Mouse (Mus musculus) liver, embryonic 14.5 days (tissue): ENCODE data around the gene Olfr907. TPM values are rescaled to one million over a fixed set of nuclear protein-coding genes. Genes with fewer than 3 reads are reported as not detected.

ENCODE experiments used
- ATAC-seq: fragments of 200-750 bp; cut with Nextera tagmentation; 2 replicates; pipeline ENCODE4 v1.8.0; 2017; ENCODE audit warnings: moderate number of reproducible peaks, mild to moderate bottlenecking, moderate library complexity; ENCODE audit not compliant: insufficient read depth
- DNase-seq, 3 experiments: peaks; one replicate each; pipeline ENCODE4 v3.0.0-alpha.2; 2012 to 2013; ENCODE audit warnings: low read depth in 3 of 3, low spot score in 3 of 3
- H3K27ac ChIP-seq: fragments of 300-500 bp; sonication (generic); 2 replicates; pipeline ENCODE4 v1.5.1; 2014; ENCODE audit warnings: moderate library complexity, mild to moderate bottlenecking, control low read depth, inconsistent platforms
- H3K27me3 ChIP-seq: fragments of 300-500 bp; sonication (generic); 2 replicates; pipeline ENCODE4 v1.6.1; 2014; ENCODE audit warnings: mild to moderate bottlenecking, low read length, moderate library complexity; ENCODE audit not compliant: control insufficient read depth, insufficient read depth
- H3K36me3 ChIP-seq: fragments of 300-500 bp; sonication (generic); replicated peaks from 2 replicates; pipeline ENCODE4 v1.6.1; 2014; ENCODE audit warnings: low read depth; ENCODE audit not compliant: control insufficient read depth, insufficient read depth
- H3K4me1 ChIP-seq, 2 experiments: fragments of 200-500 bp in 1 of 2; fragments of 300-500 bp in 1 of 2; sonication (generic) in 1 of 2; replicated peaks; 2 replicates each; pipeline ENCODE4 v1.6.1; 2012 to 2014; ENCODE audit warnings: antibody characterized with exemption in 1 of 2, inconsistent platforms in 1 of 2, low read length in 1 of 2; ENCODE audit not compliant: control insufficient read depth in 2 of 2, insufficient read depth in 2 of 2
- H3K4me2 ChIP-seq: fragments of 300-500 bp; sonication (generic); 2 replicates; pipeline ENCODE4 v1.6.1; 2014; ENCODE audit warnings: low read depth, mild to moderate bottlenecking, control low read depth, moderate library complexity
- H3K4me3 ChIP-seq, 2 experiments: fragments of 200-500 bp in 1 of 2; fragments of 300-500 bp in 1 of 2; sonication (generic) in 1 of 2; 2 replicates each; pipeline ENCODE4 v1.5.1; 2012 to 2014; ENCODE audit warnings: low read depth in 2 of 2, low read length in 2 of 2, mild to moderate bottlenecking in 2 of 2, control low read depth in 1 of 2, inconsistent platforms in 1 of 2, moderate library complexity in 1 of 2; ENCODE audit not compliant: insufficient read depth in 1 of 2
- H3K9ac ChIP-seq: fragments of 300-500 bp; sonication (generic); replicated peaks from 2 replicates; pipeline ENCODE4 v1.6.1; 2014; ENCODE audit warnings: mild to moderate bottlenecking, control low read depth, moderate library complexity
- H3K9me3 ChIP-seq: fragments of 300-500 bp; sonication (generic); 2 replicates; pipeline ENCODE4 v1.6.1; 2016; ENCODE audit warnings: low read length, mixed read lengths; ENCODE audit not compliant: control insufficient read depth
- CTCF ChIP-seq: IDR thresholded peaks from 2 replicates; pipeline ENCODE4 v1.5.1; 2016; ENCODE audit warnings: antibody characterized with exemption, low read depth, control low read depth
- EP300 ChIP-seq: IDR thresholded peaks from 2 replicates; pipeline ENCODE4 v1.6.1; 2016; ENCODE audit warnings: antibody characterized with exemption, low read depth
- WGBS: fragments of 180-500 bp; shearing (Covaris S2); extraction: QIAGEN DNeasy Blood & Tissue Kit; methylation state at CpG from one replicate; pipeline ENCODE4 v1.1.7; 2014; ENCODE audit not compliant: insufficient replicate concordance; 5-methylcytosine and 5-hydroxymethylcytosine counted together
- polyA plus RNA-seq, 2 experiments: library from polyadenylated mRNA; depleted of rRNA in 1 of 2; stranded (reverse) in 1 of 2; unstranded in 1 of 2; fragments of >200 nt; fragmentation: Nextera tagmentation in 1 of 2; extraction: Ambion mirVana in 1 of 2; gene quantifications; 2 replicates each; pipeline versions ENCODE4 v1.2.1 to v1.2.3; 2012 to 2014

The Olfr907 gene
- polyA plus RNA-seq (2012; rRNA removed) (not detected in 2 replicates), polyA plus RNA-seq (2014; fragmentation: Nextera tagmentation; extraction: Ambion mirVana) (not detected in 2 replicates)

DNA sequence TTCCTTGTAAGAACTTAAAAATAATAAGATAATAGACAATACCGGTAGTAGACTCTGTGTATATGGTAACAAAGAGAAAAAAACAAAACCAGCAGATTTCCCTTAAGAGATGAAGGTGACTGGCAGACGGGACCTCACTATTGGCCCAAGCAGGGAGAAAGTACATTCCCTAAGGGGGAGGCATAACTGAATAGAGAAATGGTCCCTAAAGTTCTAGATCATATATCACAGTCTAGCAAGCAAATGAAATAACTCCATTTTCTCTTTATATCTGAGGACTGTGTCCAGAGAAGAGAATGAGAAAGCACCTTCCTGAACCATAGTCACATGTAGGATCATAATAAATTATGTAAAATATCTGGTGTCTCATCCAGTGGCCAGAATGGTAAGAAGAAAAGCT lies at the start of gene Olfr907:
Olfr907 (plus strand) TSS at position 301 of the 400 bp plus-strand sequence.
- H3K9me3 ChIP-seq: no peaks in the 10 kb centered on the region
- DNase-seq: no peak
- no peak within 1 kb of the TSS for H3K9ac ChIP-seq
- no peak within 1 kb of the TSS for H3K27ac ChIP-seq
- 60% methylated on average over 2 of the region's 2 CpGs for WGBS
- TF ChIP-seq EP300 (no peak), CTCF (no peak)
- H3K4me3 ChIP-seq: no peak within 1 kb of the TSS
- no peaks in the 10 kb centered on the region for H3K4me1 ChIP-seq
- no peaks in the 10 kb centered on the region for H3K27me3 ChIP-seq
- ATAC-seq: no peak
- no peaks in the 10 kb centered on the region for H3K36me3 ChIP-seq
- no peak within 1 kb of the TSS for H3K4me2 ChIP-seq

DNA sequence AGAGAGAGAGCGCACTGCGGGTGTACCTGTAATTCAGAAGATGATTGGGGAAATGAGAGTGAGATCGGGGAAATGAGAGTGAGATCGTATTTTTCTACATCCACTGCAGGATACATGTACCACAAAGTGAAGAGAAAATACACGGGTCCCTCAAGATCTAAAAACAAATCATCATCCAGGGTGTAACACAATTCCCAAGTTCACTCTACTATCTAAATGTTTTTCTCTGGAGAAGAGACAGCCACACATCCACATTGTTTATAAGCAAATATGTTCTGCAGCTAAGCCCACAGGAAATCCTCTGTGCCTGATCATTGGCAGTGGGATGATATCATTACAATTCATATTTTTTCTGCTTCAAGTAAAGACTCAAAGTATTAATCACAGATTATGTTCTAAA lies 48.2 kb upstream of the Olfr907 start, which contains the start of gene Olfr902:
Olfr902 (plus strand) TSS at position 301 of the 400 bp plus-strand sequence.
- H3K9ac ChIP-seq: no peak within 1 kb of the TSS
- no peak for TF ChIP-seq CTCF
- no peak for TF ChIP-seq EP300
- H3K4me2 ChIP-seq: no peak within 1 kb of the TSS
- no peaks in the 10 kb centered on the region for H3K9me3 ChIP-seq
- no peak within 1 kb of the TSS for H3K27ac ChIP-seq
- no peak for DNase-seq
- no peaks in the 10 kb centered on the region for H3K36me3 ChIP-seq
- no peak within 1 kb of the TSS for H3K4me3 ChIP-seq
- H3K27me3 ChIP-seq: no peaks in the 10 kb centered on the region
- WGBS: 70% methylated on average over 5 of the region's 5 CpGs
- no peak for ATAC-seq
- no peaks in the 10 kb centered on the region for H3K4me1 ChIP-seq

DNA sequence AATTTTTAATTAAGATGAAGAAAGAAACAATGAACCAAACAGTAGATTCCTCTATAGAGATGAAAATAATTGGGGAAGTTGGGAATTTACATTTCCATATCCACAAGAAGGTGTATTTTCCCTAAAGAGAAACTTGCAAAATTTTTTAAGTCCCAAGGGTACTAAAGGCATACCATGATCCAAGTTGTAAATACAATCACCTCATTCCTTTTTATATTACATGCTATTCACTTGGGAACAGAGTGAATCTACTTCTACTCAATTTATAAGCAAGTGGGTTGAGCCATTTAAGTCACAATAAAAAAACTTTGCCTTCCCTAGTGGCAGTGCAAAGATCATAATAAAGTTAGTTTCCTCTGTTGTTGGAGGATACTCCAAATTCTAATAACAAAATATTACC lies 32.8 kb upstream of the Olfr907 start, which contains the start of gene Olfr904:
Olfr904 (plus strand) TSS at position 301 of the 400 bp plus-strand sequence.
- Histone ChIP-seq H3K36me3 (no peaks in the 10 kb centered on the region), H3K9me3 (no peaks in the 10 kb centered on the region), H3K4me2 (no peak within 1 kb of the TSS), H3K4me1 (no peaks in the 10 kb centered on the region), H3K9ac (no peak within 1 kb of the TSS), H3K27me3 (no peaks in the 10 kb centered on the region), H3K27ac (no peak within 1 kb of the TSS), H3K4me3 (no peak within 1 kb of the TSS)
- TF ChIP-seq EP300: no peak
- no peak for TF ChIP-seq CTCF
- ATAC-seq: no peak
- no peak for DNase-seq

DNA sequence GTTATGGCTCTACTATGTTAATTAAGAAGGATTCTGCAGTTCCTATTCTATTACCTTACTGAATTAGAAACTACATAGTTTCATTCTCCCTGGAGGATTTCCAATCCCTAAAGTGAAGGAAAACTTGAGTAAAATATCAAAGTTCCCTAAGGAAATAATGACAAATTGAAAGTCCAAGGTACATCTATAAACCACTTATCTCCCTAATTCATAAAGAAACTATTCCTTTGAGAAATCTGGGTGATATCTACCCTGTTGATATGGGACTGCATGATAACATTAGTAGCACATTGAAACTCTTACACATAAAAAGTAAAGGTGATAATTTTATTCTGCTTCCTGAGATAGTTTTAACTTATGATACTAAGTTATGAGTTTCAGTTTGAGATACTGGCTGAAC lies 24.8 kb upstream of the Olfr907 start, which contains the start of gene Olfr905:
Olfr905 (plus strand) TSS at position 301 of the 400 bp plus-strand sequence.
- no peaks in the 10 kb centered on the region for H3K36me3 ChIP-seq
- no peaks in the 10 kb centered on the region for H3K4me1 ChIP-seq
- H3K9ac ChIP-seq: no peak within 1 kb of the TSS
- no peaks in the 10 kb centered on the region for H3K27me3 ChIP-seq
- H3K4me2 ChIP-seq: no peak within 1 kb of the TSS
- DNase-seq: no peak
- H3K27ac ChIP-seq: no peak within 1 kb of the TSS
- no peak for ATAC-seq
- H3K9me3 ChIP-seq: no peaks in the 10 kb centered on the region
- no peak for TF ChIP-seq CTCF
- TF ChIP-seq EP300: no peak
- no peak within 1 kb of the TSS for H3K4me3 ChIP-seq

DNA sequence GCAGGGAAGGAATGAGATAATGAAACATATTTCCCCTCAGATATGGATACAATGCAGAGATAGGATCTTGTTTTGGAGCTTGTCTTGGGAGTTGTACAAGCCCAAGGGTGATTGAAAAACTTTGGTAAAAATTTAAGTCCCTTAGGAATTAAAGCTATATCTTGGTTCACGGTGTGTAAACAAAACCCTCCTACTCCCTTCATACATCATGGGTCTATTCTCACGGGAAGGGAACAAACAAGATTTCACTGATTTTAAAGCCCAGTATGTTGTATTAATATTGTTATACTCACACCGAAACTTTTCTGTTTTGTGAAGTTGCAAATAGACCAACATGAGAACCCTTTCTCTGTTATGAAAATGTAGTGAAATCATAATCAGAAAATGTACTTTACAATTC lies 8.8 kb upstream of the Olfr907 start, which contains the start of gene Olfr906:
Olfr906 (plus strand) TSS at position 301 of the 400 bp plus-strand sequence.
- 54% methylated on average over 3 of the region's 3 CpGs for WGBS
- H3K9me3 ChIP-seq: no peaks in the 10 kb centered on the region

More for the DNA sequence above, 8.8 kb upstream of the Olfr907 start, which contains the start of gene Olfr906:
- ATAC-seq: no peak
- no peak for DNase-seq
- Histone ChIP-seq H3K27me3 (no peaks in the 10 kb centered on the region), H3K36me3 (no peaks in the 10 kb centered on the region), H3K4me3 (no peak within 1 kb of the TSS), H3K27ac (no peak within 1 kb of the TSS), H3K9ac (no peak within 1 kb of the TSS), H3K4me1 (no peaks in the 10 kb centered on the region), H3K4me2 (no peak within 1 kb of the TSS)
- TF ChIP-seq EP300: no peak
- TF ChIP-seq CTCF: no peak
